Mouse (Mus musculus) limb, embryonic 12.5 days (tissue): Measurements from ENCODE around the gene Trpv2. TPM values are rescaled to one million over a fixed set of nuclear protein-coding genes. Genes with fewer than 3 reads are reported as not detected.

Source experiments
- ATAC-seq: fragments of 200-750 bp; cut with Nextera tagmentation; 2 replicates; pipeline ENCODE4 v1.8.0; 2017; ENCODE audit warnings: low read depth, moderate TSS enrichment; ENCODE audit not compliant: insufficient number of reproducible peaks, insufficient read depth, low FRiP score, low TSS enrichment
- H3K27ac ChIP-seq: fragments of 300-500 bp; sonication (generic); 2 replicates; pipeline ENCODE4 v1.5.1; 2016; ENCODE audit warnings: mild to moderate bottlenecking, moderate library complexity
- H3K27me3 ChIP-seq: fragments of 300-500 bp; sonication (generic); 2 replicates; pipeline ENCODE4 v1.6.1; 2016; ENCODE audit warnings: mild to moderate bottlenecking, moderate library complexity
- H3K36me3 ChIP-seq: fragments of 300-500 bp; sonication (generic); 2 replicates; pipeline ENCODE4 v1.6.1; 2016; ENCODE audit warnings: mild to moderate bottlenecking, moderate library complexity
- H3K4me1 ChIP-seq: fragments of 300-500 bp; sonication (generic); replicated peaks from 2 replicates; pipeline ENCODE4 v1.6.1; 2016
- H3K4me2 ChIP-seq: fragments of 300-500 bp; sonication (generic); 2 replicates; pipeline ENCODE4 v1.6.1; 2016; ENCODE audit warnings: mild to moderate bottlenecking, moderate library complexity
- H3K4me3 ChIP-seq: fragments of 300-500 bp; sonication (generic); replicated peaks from 2 replicates; pipeline ENCODE4 v1.5.1; 2016; ENCODE audit warnings: mild to moderate bottlenecking
- H3K9ac ChIP-seq: fragments of 300-500 bp; sonication (generic); replicated peaks from 2 replicates; pipeline ENCODE4 v1.6.1; 2016; ENCODE audit warnings: mild to moderate bottlenecking, moderate library complexity
- H3K9me3 ChIP-seq: fragments of 300-500 bp; sonication (generic); 2 replicates; pipeline ENCODE4 v1.6.1; 2016; ENCODE audit warnings: mild to moderate bottlenecking, moderate library complexity
- WGBS: fragments of 180-500 bp; shearing (Covaris S2); methylation state at CpG from one replicate; pipeline ENCODE4 v1.1.7; 2016; 5-methylcytosine and 5-hydroxymethylcytosine counted together
- polyA plus RNA-seq: library from polyadenylated mRNA; unstranded; fragments of >200 nt; fragmentation: Nextera tagmentation; extraction: Ambion mirVana; gene quantifications from 2 replicates; pipeline ENCODE4 v1.2.1, GENCODE M21; 2016

Trpv2 gene
- polyA plus RNA-seq, 1 experiment from 2014 or later = 1.2 TPM

- peak overlapping the region; percentile 6 for H3K4me3 ChIP-seq
- H3K9me3 ChIP-seq = no peaks in the 10 kb centered on the region
- peak overlapping the region; percentile 61 for H3K9ac ChIP-seq
- H3K4me1 ChIP-seq = peaks cover 18% of the 10 kb centered on the region
- 17% methylated on average over 19 of the region's 19 CpGs for WGBS
- peak overlapping the region; percentile 77 for H3K27ac ChIP-seq
- no peaks in the 10 kb centered on the region for H3K27me3 ChIP-seq
- peak; percentile 83 for ATAC-seq
- H3K4me2 ChIP-seq = peak overlapping the region; percentile 36
- H3K36me3 ChIP-seq = peaks cover 61% of the 10 kb centered on the region
These were observed 39.5 kb downstream of the Trpv2 start for GRCm38 (mm10) chr11:62613657-62614365.

- no peak for ATAC-seq
- H3K36me3 ChIP-seq = peaks cover 62% of the 10 kb centered on the region
- H3K9me3 ChIP-seq = no peaks in the 10 kb centered on the region
- peaks cover 18% of the 10 kb centered on the region for H3K4me1 ChIP-seq
- no peak overlapping the region for H3K4me2 ChIP-seq
- H3K4me3 ChIP-seq = no peak overlapping the region
- 89% methylated on average over 8 of the region's 8 CpGs for WGBS
- H3K9ac ChIP-seq = peak overlapping the region; percentile 44; the same call in 1 of the 2 replicates
- H3K27ac ChIP-seq = peak overlapping the region; percentile 77
- no peaks in the 10 kb centered on the region for H3K27me3 ChIP-seq
These were observed 40.7 kb downstream of the Trpv2 start for GRCm38 (mm10) chr11:62614876-62615410.

- H3K9me3 ChIP-seq = no peaks in the 10 kb centered on the region
- peaks cover 61% of the 10 kb centered on the region for H3K36me3 ChIP-seq
- ATAC-seq = no peak
- H3K4me3 ChIP-seq = no peak overlapping the region
- WGBS = 83% methylated on average over 4 of the region's 4 CpGs
- H3K4me2 ChIP-seq = no peak overlapping the region
- no peaks in the 10 kb centered on the region for H3K27me3 ChIP-seq
- no peak overlapping the region for H3K27ac ChIP-seq
- H3K4me1 ChIP-seq = peaks cover 18% of the 10 kb centered on the region
- H3K9ac ChIP-seq = no peak overlapping the region
These were observed 41.2 kb downstream of the Trpv2 start for GRCm38 (mm10) chr11:62615456-62615855.

GRCm38 (mm10) chr11:62621079-62621478 lies 46.8 kb downstream of the Trpv2 start:
- no peaks in the 10 kb centered on the region for H3K9me3 ChIP-seq
- H3K9ac ChIP-seq = no peak overlapping the region
- H3K4me2 ChIP-seq = no peak overlapping the region
- 95% methylated on average over 8 of the region's 8 CpGs for WGBS
- no peaks in the 10 kb centered on the region for H3K27me3 ChIP-seq
- peaks cover 39% of the 10 kb centered on the region for H3K36me3 ChIP-seq
- no peak overlapping the region for H3K4me3 ChIP-seq
- H3K4me1 ChIP-seq = peaks cover 37% of the 10 kb centered on the region
- no peak overlapping the region for H3K27ac ChIP-seq
- no peak for ATAC-seq

- Histone ChIP-seq H3K27ac (0 out of 2 replicates have a peak overlapping the region, but pooled peaks have one; percentile 35), H3K4me3 (no peak overlapping the region), H3K9me3 (no peaks in the 10 kb centered on the region), H3K27me3 (no peaks in the 10 kb centered on the region), H3K4me1 (peaks cover 37% of the 10 kb centered on the region), H3K9ac (no peak overlapping the region), H3K36me3 (peaks cover 35% of the 10 kb centered on the region), H3K4me2 (no peak overlapping the region)
- ATAC-seq = no peak
- WGBS = 91% methylated on average over 4 of the region's 4 CpGs
These were observed 47.4 kb downstream of the Trpv2 start for GRCm38 (mm10) chr11:62621586-62622283.

- H3K9ac ChIP-seq = no peak overlapping the region
- no peaks in the 10 kb centered on the region for H3K9me3 ChIP-seq
- H3K27ac ChIP-seq = 0 out of 2 replicates have a peak overlapping the region, but pooled peaks have one; percentile 23
- peaks cover 42% of the 10 kb centered on the region for H3K4me1 ChIP-seq
- H3K4me3 ChIP-seq = no peak overlapping the region
- H3K4me2 ChIP-seq = no peak overlapping the region
- H3K36me3 ChIP-seq = peaks cover 25% of the 10 kb centered on the region
- 38% methylated on average over 4 of the region's 4 CpGs for WGBS
- H3K27me3 ChIP-seq = no peaks in the 10 kb centered on the region
- ATAC-seq = no peak
These were observed 48.6 kb downstream of the Trpv2 start for GRCm38 (mm10) chr11:62622850-62623249.

GRCm38 (mm10) chr11:62624341-62625291 lies 50.3 kb downstream of the Trpv2 start:
- peak; percentile 76 for ATAC-seq
- peaks cover 59% of the 10 kb centered on the region for H3K4me1 ChIP-seq
- WGBS = 25% methylated on average over 10 of the region's 10 CpGs
- H3K9ac ChIP-seq = no peak overlapping the region
- peak overlapping the region; percentile 88 for H3K27ac ChIP-seq
- no peak overlapping the region for H3K4me3 ChIP-seq
- peak overlapping the region; percentile 6 for H3K4me2 ChIP-seq
- no peaks in the 10 kb centered on the region for H3K9me3 ChIP-seq
- peaks cover 8% of the 10 kb centered on the region for H3K36me3 ChIP-seq
- no peaks in the 10 kb centered on the region for H3K27me3 ChIP-seq

GRCm38 (mm10) chr11:62629352-62630224 lies 55.3 kb downstream of the Trpv2 start:
- Histone ChIP-seq H3K9me3 (no peaks in the 10 kb centered on the region), H3K9ac (peak overlapping the region; percentile 48; the same call in 1 of the 2 replicates), H3K36me3 (no peaks in the 10 kb centered on the region), H3K27ac (peak overlapping the region; percentile 83), H3K4me3 (peak overlapping the region; percentile 16; the same call in 1 of the 2 replicates), H3K27me3 (no peaks in the 10 kb centered on the region), H3K4me2 (peak overlapping the region; percentile 50), H3K4me1 (peaks cover 61% of the 10 kb centered on the region)
- ATAC-seq = no peak
- under 1% methylated on average over 9 of the region's 9 CpGs for WGBS

- H3K36me3 ChIP-seq = no peaks in the 10 kb centered on the region
- H3K4me1 ChIP-seq = peaks cover 58% of the 10 kb centered on the region
- peak overlapping the region; percentile 50 for H3K4me2 ChIP-seq
- no peak for ATAC-seq
- H3K27me3 ChIP-seq = no peaks in the 10 kb centered on the region
- H3K4me3 ChIP-seq = peak overlapping the region; percentile 16
- no peaks in the 10 kb centered on the region for H3K9me3 ChIP-seq
- H3K27ac ChIP-seq = peak overlapping the region; percentile 83
- 1% methylated on average over 11 of the region's 11 CpGs for WGBS
- H3K9ac ChIP-seq = peak overlapping the region; percentile 48
These were observed 56.0 kb downstream of the Trpv2 start for GRCm38 (mm10) chr11:62630225-62630821.
